Mouse (Mus musculus) megakaryocyte, embryonic 14.5 days (primary cell): ENCODE measurements around the gene Zfp786. TPM values are rescaled to one million over a fixed set of nuclear protein-coding genes. Genes with fewer than 3 reads are reported as not detected.

Source experiments
- H3K27me3 ChIP-seq: replicated peaks from 2 replicates; pipeline ENCODE3; 2012; ENCODE audit warnings: inconsistent platforms
- H3K36me3 ChIP-seq: replicated peaks from 2 replicates; pipeline ENCODE3; 2012; ENCODE audit warnings: low read length, inconsistent platforms, mixed read lengths
- H3K4me1 ChIP-seq: 2 replicates; pipeline ENCODE4 v1.6.1; 2012; ENCODE audit warnings: inconsistent platforms
- H3K4me3 ChIP-seq: replicated peaks from 2 replicates; pipeline ENCODE3; 2012; ENCODE audit warnings: moderate library complexity, mild to moderate bottlenecking, inconsistent platforms
- H3K9me3 ChIP-seq: 2 replicates; pipeline ENCODE4 v1.6.1; 2012; ENCODE audit warnings: inconsistent platforms
- FLI1 ChIP-seq: IDR thresholded peaks from 2 replicates; pipeline ENCODE4 v1.6.1; 2012; ENCODE audit warnings: low read length, inconsistent platforms, mixed read lengths
- GATA1 ChIP-seq: IDR thresholded peaks from 3 replicates; pipeline ENCODE4 v1.6.1; 2012; ENCODE audit warnings: mixed read lengths, low read length, inconsistent platforms, borderline replicate concordance
- polyA plus RNA-seq: library from polyadenylated mRNA; stranded (reverse); fragments of >175 nt; gene quantifications from 2 replicates; pipeline ENCODE4 v1.2.3, GENCODE M21; 2012; ENCODE audit warnings: low replicate concordance; ENCODE audit not compliant: insufficient read depth

Zfp786 gene
- polyA plus RNA-seq, 1 experiment, result not detected

GRCm38 (mm10) chr6:47827462-47827861, 3.2 kb downstream of the Zfp786 start:
- no peak overlapping the region for H3K4me3 ChIP-seq
- no peak for TF ChIP-seq FLI1
- no peak for TF ChIP-seq GATA1
- peaks cover 31% of the 10 kb centered on the region for H3K4me1 ChIP-seq
- peaks cover 6% of the 10 kb centered on the region for H3K27me3 ChIP-seq
- no peaks in the 10 kb centered on the region for H3K9me3 ChIP-seq
- no peaks in the 10 kb centered on the region for H3K36me3 ChIP-seq

- no peaks in the 10 kb centered on the region for H3K9me3 ChIP-seq
- TF ChIP-seq GATA1, result no peak
- no peak for TF ChIP-seq FLI1
- peaks cover 13% of the 10 kb centered on the region for H3K4me1 ChIP-seq
- H3K27me3 ChIP-seq, result peaks cover 16% of the 10 kb centered on the region
- H3K36me3 ChIP-seq, result no peaks in the 10 kb centered on the region
- no peak overlapping the region for H3K4me3 ChIP-seq
Measured at GRCm38 (mm10) chr6:47824241-47824640, 6.4 kb downstream of the Zfp786 start.

DNA sequence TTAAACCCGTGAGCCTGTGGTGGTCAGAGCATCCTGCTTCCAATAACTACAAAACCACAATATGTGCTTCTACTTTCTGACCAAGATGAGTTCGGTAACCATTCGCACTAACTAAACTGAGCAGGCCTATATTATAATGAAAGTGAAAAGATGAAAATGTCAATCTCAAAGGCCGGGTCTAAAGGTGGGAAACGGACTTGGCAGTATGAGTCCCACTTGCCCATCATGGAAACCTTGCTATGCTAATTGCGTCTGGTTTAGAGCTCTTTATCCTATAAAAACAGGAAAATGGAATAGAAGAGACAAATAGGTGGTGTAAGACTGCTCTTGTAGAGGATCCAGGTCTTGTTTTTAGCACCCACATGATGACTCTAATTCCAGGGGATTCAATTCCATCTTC, 8.9 kb downstream of the Zfp786 start:
- TF ChIP-seq FLI1, result no peak
- no peak for TF ChIP-seq GATA1
- Histone ChIP-seq H3K4me1 (peaks cover 7% of the 10 kb centered on the region), H3K36me3 (no peaks in the 10 kb centered on the region), H3K4me3 (no peak overlapping the region), H3K9me3 (no peaks in the 10 kb centered on the region), H3K27me3 (peaks cover 16% of the 10 kb centered on the region)

- Histone ChIP-seq H3K4me3 (no peak overlapping the region), H3K9me3 (no peaks in the 10 kb centered on the region), H3K36me3 (no peaks in the 10 kb centered on the region), H3K27me3 (peaks cover 16% of the 10 kb centered on the region), H3K4me1 (peaks cover 7% of the 10 kb centered on the region)
- TF ChIP-seq FLI1, result no peak
- TF ChIP-seq GATA1, result no peak
Measured at GRCm38 (mm10) chr6:47821236-47821635, 9.4 kb downstream of the Zfp786 start.

GRCm38 (mm10) chr6:47819626-47820325, 10.9 kb downstream of the Zfp786 start:
- Histone ChIP-seq H3K27me3 (peaks cover 13% of the 10 kb centered on the region), H3K4me3 (no peak overlapping the region), H3K4me1 (peaks cover 7% of the 10 kb centered on the region), H3K36me3 (no peaks in the 10 kb centered on the region), H3K9me3 (no peaks in the 10 kb centered on the region)
- TF ChIP-seq GATA1, result no peak
- no peak for TF ChIP-seq FLI1

DNA sequence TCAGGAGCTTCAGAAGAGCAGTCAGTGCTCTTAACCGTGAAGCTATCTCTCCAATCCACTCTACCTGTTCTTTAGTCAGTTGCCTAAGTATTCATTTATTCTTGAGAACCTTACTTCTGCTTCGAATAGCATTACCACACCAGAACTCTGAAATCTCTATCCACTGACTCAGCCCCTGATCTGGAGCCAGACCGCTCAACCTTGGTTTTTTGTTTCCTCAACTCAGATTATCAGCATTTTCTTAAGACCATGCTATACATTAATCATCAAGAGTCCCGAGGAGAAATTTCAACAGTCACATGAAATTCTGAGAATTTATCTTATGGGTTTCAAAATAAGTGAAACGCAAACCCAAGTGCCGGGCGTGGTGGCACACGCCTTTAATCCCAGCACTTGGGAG, 11.9 kb downstream of the Zfp786 start:
- H3K27me3 ChIP-seq, result peaks cover 12% of the 10 kb centered on the region
- peaks cover 12% of the 10 kb centered on the region for H3K4me1 ChIP-seq
- no peaks in the 10 kb centered on the region for H3K36me3 ChIP-seq
- H3K9me3 ChIP-seq, result no peaks in the 10 kb centered on the region
- no peak overlapping the region for H3K4me3 ChIP-seq
- TF ChIP-seq FLI1, result no peak
- TF ChIP-seq GATA1, result no peak

- H3K9me3 ChIP-seq, result no peaks in the 10 kb centered on the region
- H3K4me3 ChIP-seq, result no peak overlapping the region
- TF ChIP-seq GATA1 (no peak), FLI1 (no peak)
- peaks cover 17% of the 10 kb centered on the region for H3K4me1 ChIP-seq
- H3K27me3 ChIP-seq, result peaks cover 10% of the 10 kb centered on the region
- no peaks in the 10 kb centered on the region for H3K36me3 ChIP-seq
Measured at GRCm38 (mm10) chr6:47816151-47816550, 14.5 kb downstream of the Zfp786 start.

- Histone ChIP-seq H3K9me3 (no peaks in the 10 kb centered on the region), H3K27me3 (no peaks in the 10 kb centered on the region), H3K4me1 (peaks cover 42% of the 10 kb centered on the region), H3K36me3 (peaks cover 4% of the 10 kb centered on the region), H3K4me3 (peak within 1 kb of the TSS; percentile 97)
- no peak for TF ChIP-seq FLI1
- no peak for TF ChIP-seq GATA1
Measured at GRCm38 (mm10) chr6:47813257-47813878, 17.3 kb downstream of the Zfp786 start, which contains the start of gene Pdia4. Gene Pdia4 (minus strand): TSS chr6:47813430.

GRCm38 (mm10) chr6:47812271-47812915, 18.3 kb downstream of the Zfp786 start:
- H3K36me3 ChIP-seq, result peaks cover 7% of the 10 kb centered on the region
- no peaks in the 10 kb centered on the region for H3K9me3 ChIP-seq

GRCm38 (mm10) chr6:47811324-47811723, 19.3 kb downstream of the Zfp786 start:
- TF ChIP-seq GATA1 (no peak), FLI1 (no peak)
- Histone ChIP-seq H3K4me3 (peak overlapping the region; percentile 97), H3K27me3 (no peaks in the 10 kb centered on the region), H3K4me1 (peaks cover 61% of the 10 kb centered on the region), H3K9me3 (no peaks in the 10 kb centered on the region), H3K36me3 (peaks cover 17% of the 10 kb centered on the region)

More at GRCm38 (mm10) chr6:47812271-47812915, 18.3 kb downstream of the Zfp786 start:
- Histone ChIP-seq H3K4me3 (peak overlapping the region; percentile 97), H3K27me3 (no peaks in the 10 kb centered on the region), H3K4me1 (peaks cover 52% of the 10 kb centered on the region)
- TF ChIP-seq FLI1 (no peak), GATA1 (no peak)
